Mouse (Mus musculus): Measurements from ENCODE around the gene Hdhd5.

DNA sequence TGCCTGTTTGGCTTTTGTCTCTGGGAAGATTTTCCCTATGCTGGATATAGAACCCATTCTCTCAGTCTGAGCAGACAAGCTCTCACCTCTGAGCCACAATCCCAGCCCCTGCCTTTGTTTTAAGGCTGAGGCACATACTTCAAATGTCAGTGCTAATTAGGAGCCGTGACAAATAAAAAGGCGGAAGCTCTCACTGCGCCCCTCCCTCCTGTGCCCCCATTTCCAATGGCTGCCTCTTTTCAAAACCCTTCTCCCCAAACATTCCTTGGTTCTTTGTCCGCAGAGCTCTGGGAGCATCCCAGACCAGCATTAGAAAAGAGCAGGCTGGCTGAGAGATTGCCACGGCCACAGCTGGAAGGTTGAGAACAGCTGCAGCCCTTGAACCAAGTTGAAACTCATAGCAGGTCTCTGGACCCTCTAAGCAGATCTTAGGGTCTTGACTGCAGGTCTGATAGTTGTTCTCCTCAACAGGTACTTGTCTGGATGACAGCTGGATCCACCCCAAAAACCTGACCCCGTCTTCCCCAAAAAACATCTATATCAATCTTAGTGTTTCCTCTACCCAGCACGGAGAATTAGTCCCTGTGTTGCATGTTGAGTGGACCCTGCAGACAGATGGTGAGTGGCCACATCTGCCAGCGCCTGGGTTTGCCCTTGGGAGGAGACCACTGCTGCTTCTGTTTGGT lies 58.5 kb downstream of the Hdhd5 start:
- TF ChIP-seq POLR2A (IDR thresholded peaks at IDR 0.05; ENCODE audit: borderline replicate concordance, low read depth, low read length) (no peak), CTCF (IDR thresholded peaks at IDR 0.05; ENCODE audit: low read depth, low read length) (no peak)
